Mouse (Mus musculus) bone marrow, adult 2 months (tissue): ENCODE measurements around the gene Gal3st2.
"Not testable (repeated sequence)": the region's sequence is repeated elsewhere in the genome, so short reads cannot be mapped to it uniquely, and the experiment has no call there.

Experiments
- CTCF ChIP-seq: fragments of 200-500 bp; IDR thresholded peaks from 2 replicates; pipeline ENCODE4 v1.5.1; 2011; ENCODE audit warnings: low read length, control low read depth; ENCODE audit not compliant: control insufficient read depth, insufficient read depth
- POLR2A ChIP-seq: fragments of 200-500 bp; IDR thresholded peaks from 2 replicates; pipeline ENCODE4 v1.6.1; 2011; ENCODE audit warnings: low read depth, mild to moderate bottlenecking, control low read depth, low read length, borderline replicate concordance; ENCODE audit not compliant: control insufficient read depth

GRCm38 (mm10) chr1:93838569-93838968 is 22.5 kb upstream of the Gal3st2 start:
- not testable (repeated sequence) for TF ChIP-seq POLR2A, CTCF
